Mouse (Mus musculus): ENCODE results near the gene Olfr780.
"Not testable (repeated sequence)": the region's sequence is repeated elsewhere in the genome, so short reads cannot be mapped to it uniquely, and the experiment has no call there.

DNA sequence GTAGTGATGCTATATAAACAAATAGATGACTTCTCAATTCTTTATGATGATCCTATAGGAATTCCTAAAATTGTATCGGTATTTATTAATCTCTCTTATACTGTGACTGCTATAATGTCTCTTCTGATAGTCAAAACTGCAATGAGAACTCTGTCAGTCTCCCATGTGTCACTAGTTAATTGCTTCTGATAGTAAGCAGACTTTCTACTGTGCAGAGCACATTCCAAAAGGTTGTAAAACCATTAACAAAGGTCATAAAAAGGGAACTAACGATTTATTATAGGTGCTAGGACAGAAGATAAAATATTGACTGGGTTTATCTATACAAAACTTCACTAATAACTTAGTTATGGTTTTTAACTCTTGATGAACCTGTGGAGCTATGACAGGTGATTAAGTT lies 34.6 kb downstream of the Olfr780 start:
- not testable (repeated sequence) for TF ChIP-seq ZC3H11A (IDR thresholded peaks at IDR 0.05; ENCODE audit: borderline replicate concordance, low read depth, low read length); ZNF384 (IDR thresholded peaks at IDR 0.05; ENCODE audit: low read depth, low read length); HCFC1 (IDR thresholded peaks at IDR 0.05; ENCODE audit: borderline replicate concordance, insufficient read depth, low read length); CHD2 (IDR thresholded peaks at IDR 0.05; ENCODE audit: low read depth, low read length)

All from ES-E14 (cell line).